Mouse (Mus musculus) frontal cortex, adult 2 months (tissue): ENCODE data around the gene Gnb2. TPM values are rescaled to one million over a fixed set of nuclear protein-coding genes. Genes with fewer than 3 reads are reported as not detected.

Source experiments
- DNase-seq, 2 experiments: peaks; one replicate each; pipeline ENCODE4 v3.0.0; 2022; ENCODE audit warnings: low spot score in 1 of 2; ENCODE audit errors: extremely low spot score in 1 of 2
- polyA plus RNA-seq: library from polyadenylated mRNA; depleted of rRNA; stranded (reverse); fragments of >200 nt; gene quantifications from 2 replicates; pipeline ENCODE4 v1.2.3, GENCODE M21; 2012; rRNA removed

Gnb2 gene
- polyA plus RNA-seq, 1 experiment = 662 TPM

- DNase-seq = no peak
These were observed 45.7 kb downstream of the Gnb2 start for GRCm38 (mm10) chr5:137487616-137488015.

GRCm38 (mm10) chr5:137485851-137486155 lies 47.5 kb downstream of the Gnb2 start:
- no peak for DNase-seq

GRCm38 (mm10) chr5:137485071-137485850 lies 48.0 kb downstream of the Gnb2 start:
- DNase-seq = no peak

GRCm38 (mm10) chr5:137481897-137482296 lies 51.4 kb downstream of the Gnb2 start:
- DNase-seq = no peak

- peak; percentile 60 to 95 for DNase-seq
These were observed 52.2 kb downstream of the Gnb2 start for GRCm38 (mm10) chr5:137481138-137481537.

Other genes starting within 250 kb of the Gnb2 start
- 63.7 and 65.6 TPM in 2 replicates for gene Ache, start 246.0 kb downstream of the Gnb2 start, polyA plus RNA-seq
- 12.4 and 13.1 TPM in 2 replicates for gene Ufsp1, start 238.9 kb downstream of the Gnb2 start, polyA plus RNA-seq
- gene Srrt, start 225.8 kb downstream of the Gnb2 start, polyA plus RNA-seq = 268 and 278 TPM in 2 replicates
- gene Trip6, start 219.1 kb downstream of the Gnb2 start, polyA plus RNA-seq = 8.5 and 9.0 TPM in 2 replicates
- 32.6 and 34.6 TPM in 2 replicates for gene Slc12a9, start 199.9 kb downstream of the Gnb2 start, polyA plus RNA-seq
- gene Ephb4, start 183.4 kb downstream of the Gnb2 start, polyA plus RNA-seq = 5.6 and 6.0 TPM in 2 replicates
- gene Zan, start 56.4 kb downstream of the Gnb2 start, polyA plus RNA-seq = 0.20 and 0.29 TPM in 2 replicates
- gene Pop7, start 31.0 kb downstream of the Gnb2 start, polyA plus RNA-seq = 51.7 and 52.3 TPM in 2 replicates
- gene Gigyf1, start 15.0 kb downstream of the Gnb2 start, polyA plus RNA-seq = 51.1 and 56.4 TPM in 2 replicates
- gene Epo, start 268 bp downstream of the Gnb2 start, polyA plus RNA-seq = not detected in 2 replicates
- 184 and 199 TPM in 2 replicates for gene Actl6b, start 20.0 kb upstream of the Gnb2 start, polyA plus RNA-seq
- 14.1 and 14.5 TPM in 2 replicates for gene Tfr2, start 36.3 kb upstream of the Gnb2 start, polyA plus RNA-seq
- 46.1 and 59.6 TPM in 2 replicates for gene Mospd3, start 67.5 kb upstream of the Gnb2 start, polyA plus RNA-seq
- 14.3 and 17.0 TPM in 2 replicates for gene Pcolce, start 80.3 kb upstream of the Gnb2 start, polyA plus RNA-seq
- 0.30 and 0.36 TPM in 2 replicates for gene Fbxo24, start 95.5 kb upstream of the Gnb2 start, polyA plus RNA-seq
- gene Lrch4, start 95.6 kb upstream of the Gnb2 start, polyA plus RNA-seq = 15.6 and 19.9 TPM in 2 replicates
- 13.3 and 14.4 TPM in 2 replicates for gene Gm20605, start 95.7 kb upstream of the Gnb2 start, polyA plus RNA-seq
- 27.8 and 34.4 TPM in 2 replicates for gene Sap25, start 107.8 kb upstream of the Gnb2 start, polyA plus RNA-seq
- 0.48 and 0.86 TPM in 2 replicates for gene Irs3, start 112.2 kb upstream of the Gnb2 start, polyA plus RNA-seq
- 32.4 and 32.9 TPM in 2 replicates for gene Agfg2, start 151.2 kb upstream of the Gnb2 start, polyA plus RNA-seq
- gene Nyap1, start 208.1 kb upstream of the Gnb2 start, polyA plus RNA-seq = 55.0 and 60.9 TPM in 2 replicates
- 273 and 360 TPM in 2 replicates for gene Tsc22d4, start 212.2 kb upstream of the Gnb2 start, polyA plus RNA-seq
- gene Ppp1r35, start 245.3 kb upstream of the Gnb2 start, polyA plus RNA-seq = 24.2 and 25.9 TPM in 2 replicates